Mouse (Mus musculus) central nervous system, embryonic 18 days (tissue): ENCODE data around the gene Plod2. TPM values are rescaled to one million over a fixed set of nuclear protein-coding genes. Genes with fewer than 3 reads are reported as not detected.

Experiments
- polyA plus RNA-seq: library from polyadenylated mRNA; depleted of rRNA; stranded (reverse); fragments of >200 nt; gene quantifications from 2 replicates; pipeline ENCODE4 v1.2.3, GENCODE M21; 2012; rRNA removed

The Plod2 gene
- polyA plus RNA-seq: 18.3 and 22.3 TPM in 2 replicates

DNA sequence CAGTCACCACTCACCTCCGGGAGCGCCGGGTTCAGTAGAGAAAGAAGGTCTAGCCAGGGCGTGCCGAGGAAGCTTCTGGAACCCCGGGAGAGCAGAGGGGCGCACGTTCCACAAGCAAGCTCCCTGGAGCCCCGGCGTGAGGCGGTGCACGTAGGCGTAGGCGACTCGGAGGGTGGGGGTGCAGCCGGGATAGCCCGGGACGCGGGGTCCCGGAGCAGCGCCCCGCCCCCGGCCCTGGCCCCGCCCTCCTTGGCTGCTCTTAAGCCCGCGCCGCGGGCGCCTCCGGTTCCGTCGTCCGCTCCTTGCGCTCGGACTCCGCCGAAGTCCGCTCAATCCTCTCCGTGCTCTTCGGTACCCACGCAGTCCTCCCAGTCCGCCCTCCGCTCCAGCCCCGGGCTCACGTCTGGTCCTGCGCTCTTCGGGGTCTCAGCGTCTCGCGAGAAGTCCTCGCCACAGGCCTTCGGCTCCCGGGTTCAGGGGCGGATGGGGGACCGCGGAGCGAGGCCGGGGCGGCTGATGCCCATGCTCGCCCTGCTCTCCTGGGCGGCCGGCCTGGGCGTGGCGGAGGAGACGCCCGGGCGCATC is at the start of gene Plod2:
TSS of gene Plod2 (plus strand) at position 247 of the 585 bp plus-strand sequence.

Other genes with a start within 250 kb of the Plod2 start
- not detected in 2 replicates for gene 1700057G04Rik, start 232.8 kb upstream of the Plod2 start, polyA plus RNA-seq
- 1.7 and 2.1 TPM in 2 replicates for gene Plscr4, start 84.8 kb upstream of the Plod2 start, polyA plus RNA-seq